Mouse (Mus musculus) adrenal gland, postnatal 10 days (tissue): ENCODE data around the gene Klhdc8a. TPM values are rescaled to one million over a fixed set of nuclear protein-coding genes. Genes with fewer than 3 reads are reported as not detected.

Experiments used
- DNase-seq: peaks from one replicate; pipeline ENCODE4 v3.0.0; 2021; ENCODE audit warnings: mixed read lengths
- total RNA-seq, 2 experiments: library from RNA; stranded (reverse); gene quantifications; 2 replicates each; pipeline ENCODE4 v1.2.3; 2021

Gene Klhdc8a
- total RNA-seq, 2 experiments from 2014 or later = 56.5 to 69.6 TPM

- DNase-seq = no peak
Measured at GRCm38 (mm10) chr1:132290921-132291675, 7.3 kb upstream of the Klhdc8a start.

GRCm38 (mm10) chr1:132291706-132292105, 6.7 kb upstream of the Klhdc8a start:
- no peak for DNase-seq

GRCm38 (mm10) chr1:132292318-132293129, 5.9 kb upstream of the Klhdc8a start:
- no peak for DNase-seq

GRCm38 (mm10) chr1:132295506-132295905, 2.9 kb upstream of the Klhdc8a start:
- DNase-seq = no peak

- peak; percentile 80 for DNase-seq
Measured at GRCm38 (mm10) chr1:132296051-132296450, 2.4 kb upstream of the Klhdc8a start.

GRCm38 (mm10) chr1:132298801-132299464, 507 bp downstream of the Klhdc8a start:
- peak; percentile 73 for DNase-seq

GRCm38 (mm10) chr1:132299744-132300143, 1.3 kb downstream of the Klhdc8a start:
- DNase-seq = peak; percentile 69

- peak; percentile 53 for DNase-seq
Measured at GRCm38 (mm10) chr1:132301242-132301641, 2.8 kb downstream of the Klhdc8a start.

GRCm38 (mm10) chr1:132302341-132302866, 4.0 kb downstream of the Klhdc8a start:
- DNase-seq = peak; percentile 63

- DNase-seq = no peak
Measured at GRCm38 (mm10) chr1:132304618-132305214, 6.3 kb downstream of the Klhdc8a start.

GRCm38 (mm10) chr1:132306160-132306559, 7.7 kb downstream of the Klhdc8a start:
- peak; percentile 79 for DNase-seq

GRCm38 (mm10) chr1:132306808-132307207, 8.4 kb downstream of the Klhdc8a start:
- DNase-seq = no peak

GRCm38 (mm10) chr1:132307962-132308361, 9.5 kb downstream of the Klhdc8a start:
- no peak for DNase-seq

- no peak for DNase-seq
Measured at GRCm38 (mm10) chr1:132308674-132309073, 10.2 kb downstream of the Klhdc8a start.

GRCm38 (mm10) chr1:132310754-132311153, 12.3 kb downstream of the Klhdc8a start:
- DNase-seq = no peak

- no peak for DNase-seq
Measured at GRCm38 (mm10) chr1:132311174-132311859, 12.9 kb downstream of the Klhdc8a start.

- DNase-seq = no peak
Measured at GRCm38 (mm10) chr1:132312043-132312442, 13.6 kb downstream of the Klhdc8a start.

- peak; percentile 72 for DNase-seq
Measured at GRCm38 (mm10) chr1:132312703-132313102, 14.3 kb downstream of the Klhdc8a start.

GRCm38 (mm10) chr1:132315889-132316624, 17.6 kb downstream of the Klhdc8a start, which contains the start of gene Nuak2:
Gene Nuak2 (plus strand): TSS chr1:132316126.
- DNase-seq = peak; percentile 91

- DNase-seq = no peak
Measured at GRCm38 (mm10) chr1:132316625-132316994, 18.2 kb downstream of the Klhdc8a start.

GRCm38 (mm10) chr1:132317413-132317812, 19.0 kb downstream of the Klhdc8a start:
- peak; percentile 73 for DNase-seq
